Mouse (Mus musculus) neural tube, embryonic 12.5 days (tissue): ENCODE data around the gene Trio. TPM values are rescaled to one million over a fixed set of nuclear protein-coding genes. Genes with fewer than 3 reads are reported as not detected.
A peak's percentile ranks its signal among the peaks of the same experiment; 100 is the strongest.

ENCODE experiments used
- ATAC-seq: fragments of 200-750 bp; cut with Nextera tagmentation; 2 replicates; pipeline ENCODE4 v1.8.0; 2017; ENCODE audit warnings: low read depth, mild to moderate bottlenecking, moderate TSS enrichment, moderate library complexity; ENCODE audit not compliant: low FRiP score
- H3K27ac ChIP-seq: fragments of 300-500 bp; sonication (generic); 2 replicates; pipeline ENCODE4 v1.5.1; 2016
- H3K27me3 ChIP-seq: fragments of 300-500 bp; sonication (generic); replicated peaks from 2 replicates; pipeline ENCODE4 v1.6.1; 2016; ENCODE audit warnings: mild to moderate bottlenecking
- H3K36me3 ChIP-seq: fragments of 300-500 bp; sonication (generic); 2 replicates; pipeline ENCODE4 v1.6.1; 2016; ENCODE audit warnings: mild to moderate bottlenecking
- H3K4me1 ChIP-seq: fragments of 300-500 bp; sonication (generic); 2 replicates; pipeline ENCODE4 v1.6.1; 2016
- H3K4me2 ChIP-seq: fragments of 300-500 bp; sonication (generic); replicated peaks from 2 replicates; pipeline ENCODE4 v1.6.1; 2016; ENCODE audit warnings: mild to moderate bottlenecking
- H3K4me3 ChIP-seq: fragments of 300-500 bp; sonication (generic); 2 replicates; pipeline ENCODE4 v1.5.1; 2016
- H3K9ac ChIP-seq: fragments of 300-500 bp; sonication (generic); 2 replicates; pipeline ENCODE4 v1.6.1; 2016; ENCODE audit warnings: mild to moderate bottlenecking
- H3K9me3 ChIP-seq: fragments of 300-500 bp; sonication (generic); 2 replicates; pipeline ENCODE4 v1.6.1; 2016; ENCODE audit warnings: mild to moderate bottlenecking
- WGBS: fragments of 180-500 bp; shearing (Covaris S2); methylation state at CpG from one replicate; pipeline ENCODE4 v1.1.7; 2016; 5-methylcytosine and 5-hydroxymethylcytosine counted together
- polyA plus RNA-seq: library from polyadenylated mRNA; unstranded; fragments of >200 nt; fragmentation: Nextera tagmentation; extraction: Ambion mirVana; gene quantifications from 2 replicates; pipeline ENCODE4 v1.2.1, GENCODE M21; 2016

The Trio gene
- polyA plus RNA-seq, 1 experiment from 2014 or later, result 38.1 TPM

GRCm38 (mm10) chr15:27981764-27982500 is 43.7 kb downstream of the Trio start:
- no peak overlapping the region for H3K9ac ChIP-seq
- H3K4me1 ChIP-seq, result peaks cover 15% of the 10 kb centered on the region
- no peak for ATAC-seq
- H3K4me2 ChIP-seq, result no peak overlapping the region
- H3K4me3 ChIP-seq, result no peak overlapping the region
- no peaks in the 10 kb centered on the region for H3K27me3 ChIP-seq
- 76% methylated on average over 13 of the region's 13 CpGs for WGBS
- 0 out of 2 replicates have a peak overlapping the region, but pooled peaks have one; percentile 26 for H3K27ac ChIP-seq
- H3K9me3 ChIP-seq, result no peaks in the 10 kb centered on the region
- H3K36me3 ChIP-seq, result no peaks in the 10 kb centered on the region

GRCm38 (mm10) chr15:27981258-27981657 is 44.4 kb downstream of the Trio start:
- Histone ChIP-seq H3K27ac (no peak overlapping the region), H3K36me3 (no peaks in the 10 kb centered on the region), H3K9me3 (no peaks in the 10 kb centered on the region), H3K9ac (no peak overlapping the region), H3K4me3 (no peak overlapping the region), H3K4me1 (peaks cover 15% of the 10 kb centered on the region), H3K4me2 (no peak overlapping the region), H3K27me3 (no peaks in the 10 kb centered on the region)
- no peak for ATAC-seq
- 47% methylated on average over 3 of the region's 3 CpGs for WGBS

GRCm38 (mm10) chr15:27980436-27980835 is 45.2 kb downstream of the Trio start:
- 92% methylated on average over 13 of the region's 13 CpGs for WGBS
- Histone ChIP-seq H3K27ac (no peak overlapping the region), H3K36me3 (no peaks in the 10 kb centered on the region), H3K9ac (no peak overlapping the region), H3K9me3 (0 out of 2 replicates have a peak, but pooled peaks cover 5% of the 10 kb centered on the region), H3K4me1 (peaks cover 15% of the 10 kb centered on the region), H3K4me2 (no peak overlapping the region), H3K4me3 (no peak overlapping the region), H3K27me3 (no peaks in the 10 kb centered on the region)
- ATAC-seq, result no peak

- 88% methylated on average over 4 of the region's 4 CpGs for WGBS
- Histone ChIP-seq H3K4me2 (no peak overlapping the region), H3K27ac (no peak overlapping the region), H3K9ac (no peak overlapping the region), H3K4me3 (no peak overlapping the region), H3K36me3 (no peaks in the 10 kb centered on the region), H3K4me1 (peaks cover 9% of the 10 kb centered on the region), H3K9me3 (0 out of 2 replicates have a peak, but pooled peaks cover 5% of the 10 kb centered on the region), H3K27me3 (no peaks in the 10 kb centered on the region)
- no peak for ATAC-seq
Measured at GRCm38 (mm10) chr15:27976950-27977349, 48.7 kb downstream of the Trio start.

- no peak overlapping the region for H3K4me3 ChIP-seq
- no peak overlapping the region for H3K4me2 ChIP-seq
- no peak overlapping the region for H3K27ac ChIP-seq
- no peaks in the 10 kb centered on the region for H3K27me3 ChIP-seq
- no peaks in the 10 kb centered on the region for H3K36me3 ChIP-seq
- no peak overlapping the region for H3K9ac ChIP-seq
- H3K9me3 ChIP-seq, result 0 out of 2 replicates have a peak, but pooled peaks cover 5% of the 10 kb centered on the region
- peaks cover 3% of the 10 kb centered on the region for H3K4me1 ChIP-seq
- ATAC-seq, result no peak
Measured at GRCm38 (mm10) chr15:27976366-27976765, 49.3 kb downstream of the Trio start.

- H3K27me3 ChIP-seq, result no peaks in the 10 kb centered on the region
- ATAC-seq, result no peak
- no peak overlapping the region for H3K27ac ChIP-seq
- H3K36me3 ChIP-seq, result no peaks in the 10 kb centered on the region
- 0 out of 2 replicates have a peak, but pooled peaks cover 5% of the 10 kb centered on the region for H3K9me3 ChIP-seq
- WGBS, result 85% methylated on average over 8 of the region's 8 CpGs
- no peaks in the 10 kb centered on the region; the same call in 1 of the 2 replicates for H3K4me1 ChIP-seq
- no peak overlapping the region for H3K4me2 ChIP-seq
- no peak overlapping the region for H3K4me3 ChIP-seq
- no peak overlapping the region for H3K9ac ChIP-seq
Measured at GRCm38 (mm10) chr15:27974637-27975036, 51.0 kb downstream of the Trio start.

- no peaks in the 10 kb centered on the region for H3K36me3 ChIP-seq
- no peak overlapping the region for H3K9ac ChIP-seq
- H3K27ac ChIP-seq, result no peak overlapping the region
- no peaks in the 10 kb centered on the region for H3K27me3 ChIP-seq
- no peak overlapping the region for H3K4me3 ChIP-seq
- ATAC-seq, result no peak
- peaks cover 21% of the 10 kb centered on the region for H3K4me1 ChIP-seq
- no peaks in the 10 kb centered on the region for H3K9me3 ChIP-seq
- no peak overlapping the region for H3K4me2 ChIP-seq
- WGBS, result 82% methylated on average over 8 of the region's 8 CpGs
Measured at GRCm38 (mm10) chr15:27968183-27968582, 57.5 kb downstream of the Trio start.

GRCm38 (mm10) chr15:27967128-27967876 is 58.3 kb downstream of the Trio start:
- Histone ChIP-seq H3K27me3 (no peaks in the 10 kb centered on the region), H3K9ac (no peak overlapping the region), H3K4me1 (peaks cover 30% of the 10 kb centered on the region), H3K4me3 (no peak overlapping the region), H3K27ac (no peak overlapping the region), H3K36me3 (no peaks in the 10 kb centered on the region), H3K4me2 (no peak overlapping the region), H3K9me3 (no peaks in the 10 kb centered on the region)
- ATAC-seq, result no peak
- WGBS, result 81% methylated on average over 14 of the region's 14 CpGs

- Histone ChIP-seq H3K9me3 (no peaks in the 10 kb centered on the region), H3K27ac (no peak overlapping the region), H3K9ac (no peak overlapping the region), H3K27me3 (no peaks in the 10 kb centered on the region), H3K4me2 (no peak overlapping the region), H3K36me3 (no peaks in the 10 kb centered on the region), H3K4me3 (no peak overlapping the region), H3K4me1 (peaks cover 49% of the 10 kb centered on the region)
- 68% methylated on average over 6 of the region's 6 CpGs for WGBS
- no peak for ATAC-seq
Measured at GRCm38 (mm10) chr15:27964877-27965276, 60.8 kb downstream of the Trio start.

- Histone ChIP-seq H3K4me1 (peaks cover 57% of the 10 kb centered on the region), H3K27ac (no peak overlapping the region), H3K27me3 (no peaks in the 10 kb centered on the region), H3K36me3 (no peaks in the 10 kb centered on the region), H3K4me3 (no peak overlapping the region), H3K4me2 (no peak overlapping the region), H3K9me3 (no peaks in the 10 kb centered on the region), H3K9ac (no peak overlapping the region)
- WGBS, result 92% methylated on average over 2 of the region's 2 CpGs
- ATAC-seq, result no peak
Measured at GRCm38 (mm10) chr15:27963506-27963905, 62.1 kb downstream of the Trio start.

GRCm38 (mm10) chr15:27960642-27961041 is 65.0 kb downstream of the Trio start:
- 79% methylated on average over 9 of the region's 9 CpGs for whole genome bisulfite sequencing
- Histone ChIP-seq H3K4me2 (no peak overlapping the region), H3K36me3 (no peaks in the 10 kb centered on the region; the same call in 1 of the 2 replicates), H3K9me3 (no peaks in the 10 kb centered on the region), H3K27me3 (no peaks in the 10 kb centered on the region), H3K9ac (no peak overlapping the region), H3K4me1 (peaks cover 58% of the 10 kb centered on the region), H3K4me3 (no peak overlapping the region), H3K27ac (no peak overlapping the region)
- ATAC-seq, result no peak

GRCm38 (mm10) chr15:27957867-27958266 is 67.8 kb downstream of the Trio start:
- peaks cover 67% of the 10 kb centered on the region for H3K4me1 ChIP-seq
- ATAC-seq, result no peak
- H3K9ac ChIP-seq, result no peak overlapping the region
- no peaks in the 10 kb centered on the region for H3K9me3 ChIP-seq
- 85% methylated on average over 9 of the region's 9 CpGs for WGBS
- no peaks in the 10 kb centered on the region; the same call in 1 of the 2 replicates for H3K36me3 ChIP-seq
- no peak overlapping the region for H3K4me3 ChIP-seq
- no peak overlapping the region for H3K27ac ChIP-seq
- no peaks in the 10 kb centered on the region for H3K27me3 ChIP-seq
- no peak overlapping the region for H3K4me2 ChIP-seq
